Mouse (Mus musculus) kidney, adult 8-10 months (tissue): ENCODE measurements around the gene Gse1.

Experiments used
- DNase-seq, 2 experiments: peaks; one replicate each; pipeline ENCODE4 v3.0.0; 2022

Gene Gse1

DNA sequence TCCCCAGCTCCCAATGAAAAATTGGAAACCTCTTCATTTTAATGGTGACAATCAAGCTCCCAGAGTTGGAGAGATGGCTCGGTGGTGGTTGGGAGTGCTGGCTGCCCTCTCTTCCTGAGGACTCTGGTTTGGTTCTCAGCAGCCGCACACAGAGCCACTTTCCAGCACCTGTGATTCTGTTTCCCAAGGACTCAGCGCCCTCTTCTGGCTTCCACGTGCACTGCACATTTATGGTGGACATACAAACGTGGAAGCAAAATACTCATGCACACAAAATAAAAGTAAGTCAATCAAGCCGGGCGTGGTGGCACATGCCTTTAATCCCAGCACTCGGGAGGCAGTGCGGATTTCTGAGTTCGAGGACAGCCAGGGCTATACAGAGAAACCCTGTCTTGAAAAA is 16.3 kb downstream of the Gse1 start:
- no peak for DNase-seq

DNA sequence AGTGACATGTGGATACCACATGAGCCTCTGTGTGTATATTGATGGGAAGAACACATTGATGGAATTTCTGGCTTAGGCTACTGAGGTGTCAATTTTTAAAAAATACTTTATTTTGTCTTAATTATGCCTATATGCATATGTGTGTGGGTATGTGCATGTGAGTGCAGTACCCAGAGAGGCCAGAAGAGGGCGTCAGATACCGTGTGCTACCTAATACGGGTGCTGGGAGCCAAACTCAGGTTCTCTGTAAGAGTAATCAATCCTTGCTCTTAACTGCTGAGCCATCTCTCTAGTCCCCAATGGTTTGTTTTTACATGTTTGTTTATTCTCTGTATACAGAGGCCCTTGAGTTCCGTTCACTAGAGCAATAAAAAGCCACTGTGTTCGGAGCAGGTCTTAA is 19.4 kb downstream of the Gse1 start:
- no peak for DNase-seq

DNA sequence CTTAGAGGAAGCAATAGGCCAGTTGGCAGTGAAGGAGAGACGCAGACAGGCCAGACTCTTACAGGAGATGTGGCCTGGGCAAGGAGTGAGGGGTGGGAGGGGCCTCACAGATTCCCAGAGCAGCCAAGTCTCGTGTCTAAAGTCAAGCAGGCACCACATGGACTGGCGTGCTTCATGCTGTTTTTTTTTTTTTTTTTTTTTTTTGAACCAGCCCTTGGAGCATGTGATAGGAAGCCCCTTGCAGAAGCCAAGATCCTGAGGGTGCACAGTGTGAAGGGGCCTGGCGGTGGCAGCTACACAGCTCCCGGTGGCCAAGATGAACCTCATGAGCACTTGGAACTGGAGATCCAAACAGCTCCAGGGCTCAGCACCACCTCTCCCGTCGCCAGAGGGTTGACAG is 19.8 kb downstream of the Gse1 start:
- DNase-seq: no peak

DNA sequence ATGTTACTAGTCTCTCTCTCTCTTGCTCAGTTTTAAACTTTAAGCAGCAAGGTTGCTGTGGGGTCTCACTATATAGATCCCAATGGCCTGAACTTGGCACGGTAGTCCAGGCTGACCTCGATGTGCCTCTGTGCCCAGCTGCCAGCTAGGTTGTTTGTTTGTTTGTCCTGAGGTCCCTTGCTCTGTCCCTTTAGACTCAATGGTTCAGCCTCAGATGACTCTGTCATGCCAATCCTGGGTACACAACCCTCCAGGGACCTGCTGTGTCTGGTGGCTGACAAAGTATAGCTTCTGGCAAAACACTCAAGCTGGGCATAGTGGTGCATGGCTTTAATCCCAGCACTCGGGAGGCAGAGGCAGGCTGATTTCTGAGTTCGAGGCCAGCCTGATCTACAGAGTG is 20.2 kb downstream of the Gse1 start:
- no peak for DNase-seq

DNA sequence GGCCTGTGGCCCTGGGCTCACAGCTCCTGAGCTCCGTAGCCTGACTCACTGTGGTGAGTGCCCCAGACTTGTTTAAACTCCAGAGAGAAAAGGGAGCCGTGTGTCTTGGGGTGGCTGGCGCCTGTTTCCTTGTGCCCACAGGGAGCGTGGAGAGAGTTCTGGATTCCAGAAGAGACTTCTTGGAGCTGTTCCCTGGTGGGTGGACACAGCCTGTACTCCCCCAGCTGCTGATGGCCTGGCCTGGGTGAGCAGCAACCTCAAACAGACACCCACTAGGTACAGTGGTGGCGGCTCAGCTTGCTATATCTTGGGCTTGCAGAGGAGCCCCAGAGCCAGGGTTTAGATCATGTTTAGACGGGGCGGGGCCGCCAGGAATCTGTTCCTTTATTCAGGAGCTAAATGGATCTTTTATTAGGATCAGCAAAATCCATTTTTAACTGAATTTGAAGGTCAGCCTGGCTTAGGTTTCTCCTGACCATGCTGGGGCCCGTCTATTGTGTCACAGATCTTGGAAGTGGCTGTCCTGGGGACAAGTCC is 21.6 kb downstream of the Gse1 start:
- no peak for DNase-seq

DNA sequence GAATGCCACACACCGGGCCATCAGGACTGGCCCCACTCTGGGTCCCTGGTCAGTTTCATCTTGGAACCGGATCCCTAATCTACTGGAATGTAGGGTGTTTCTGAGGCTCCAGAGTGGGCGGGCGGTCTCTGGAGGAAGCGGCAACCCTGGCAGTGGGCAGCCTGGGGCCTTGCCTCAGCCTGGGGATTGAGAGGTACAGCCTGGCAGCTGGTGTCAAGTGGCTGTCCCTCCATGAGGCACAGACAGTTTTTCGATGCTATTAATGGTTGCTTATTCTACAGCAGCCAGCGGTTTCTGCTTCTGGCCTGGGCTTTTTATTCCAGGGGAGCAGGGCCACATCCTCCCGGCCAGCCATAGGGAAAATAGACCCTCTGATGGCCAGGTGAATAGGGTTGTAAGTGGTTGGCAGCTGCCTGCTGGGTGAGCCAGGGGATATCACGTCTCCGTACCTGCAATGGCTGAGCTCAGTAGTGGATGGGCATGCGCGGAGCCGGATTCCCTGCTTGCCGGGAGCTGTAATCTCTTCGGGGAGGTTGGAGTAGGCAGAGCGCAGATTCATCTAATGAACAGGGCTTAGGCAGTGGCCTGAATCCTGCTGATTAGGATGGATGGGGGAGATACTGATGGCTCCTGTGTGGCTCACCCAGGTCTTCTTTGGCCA is 22.6 kb downstream of the Gse1 start:
- DNase-seq: no peak

DNA sequence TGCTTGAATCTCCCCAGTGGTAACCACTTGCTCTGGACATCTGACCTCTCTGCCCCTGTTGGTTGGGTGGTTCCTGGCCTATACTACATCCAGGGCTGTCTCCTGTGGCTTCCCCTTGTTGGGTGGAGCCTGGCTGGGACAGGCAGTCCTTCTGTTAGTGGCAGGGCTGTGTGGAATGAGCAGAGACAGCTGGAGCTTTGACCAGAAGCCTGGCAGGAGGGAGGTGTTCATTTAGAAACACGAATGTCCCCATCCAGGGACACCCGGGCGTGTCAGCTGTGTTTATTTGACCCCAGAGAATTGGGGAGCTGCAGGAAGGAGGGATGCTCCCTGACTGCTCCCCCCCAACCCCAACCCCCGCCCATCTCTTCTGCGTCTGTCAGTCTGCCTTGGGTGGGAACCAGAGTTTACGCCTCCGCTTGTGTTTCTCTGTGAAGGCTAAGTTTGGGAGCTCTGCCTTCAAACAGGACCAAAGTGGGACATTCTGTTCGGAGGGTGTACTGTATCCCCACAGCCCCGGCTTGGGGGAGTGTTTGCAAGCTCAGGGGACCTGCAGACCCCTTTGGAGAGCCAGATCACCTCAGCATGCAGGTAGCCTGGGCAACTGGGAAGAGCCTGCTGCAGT is 23.3 kb downstream of the Gse1 start:
- no peak for DNase-seq

DNA sequence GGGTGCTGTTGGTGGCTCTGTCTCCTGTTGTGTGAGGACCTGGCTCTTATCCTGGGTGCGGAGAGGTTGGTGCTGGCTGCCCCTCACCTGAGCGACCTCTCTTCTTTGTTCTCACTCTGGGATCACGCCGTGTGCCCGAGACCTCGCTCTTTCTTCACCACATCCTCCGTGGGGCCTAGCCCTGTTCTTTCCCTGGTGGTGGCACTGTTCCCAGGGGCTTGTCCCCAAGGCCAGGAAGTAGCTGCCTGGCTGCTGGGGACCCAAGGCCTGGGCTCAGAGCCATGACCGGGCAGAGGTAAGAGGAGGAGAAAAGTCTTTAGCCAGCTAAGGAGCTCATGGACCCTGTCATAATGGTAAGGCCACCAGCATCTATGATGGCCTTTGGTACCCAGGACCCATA is 25.4 kb downstream of the Gse1 start:
- no peak for DNase-seq

DNA sequence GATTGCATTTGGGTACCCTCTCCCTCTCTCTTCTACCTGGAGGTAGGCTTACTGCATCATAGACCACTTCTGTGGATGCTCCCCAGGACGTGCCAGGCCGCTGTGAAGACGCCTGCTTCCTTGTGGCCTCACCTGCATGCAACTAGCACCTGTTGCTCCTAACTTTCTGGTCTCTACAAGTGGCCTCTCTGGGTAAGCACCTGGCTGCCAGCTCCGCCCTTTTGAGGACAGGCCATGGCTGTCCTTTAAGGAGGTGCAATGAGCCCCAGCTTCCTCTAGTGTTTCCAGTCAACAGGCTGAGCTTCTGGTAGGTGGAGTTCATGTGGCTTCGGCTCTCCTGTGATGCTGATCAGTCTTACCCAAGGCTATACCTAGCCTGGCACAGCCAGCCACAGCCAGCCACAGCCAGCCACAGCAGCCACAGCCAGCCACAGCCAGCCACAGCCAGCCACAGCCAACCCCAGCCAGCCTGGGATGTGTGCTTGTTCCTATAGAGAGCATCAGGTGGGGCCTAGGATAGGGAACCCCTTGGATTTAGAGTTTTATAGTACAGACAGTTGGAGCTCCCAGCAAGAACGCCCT is 27.2 kb downstream of the Gse1 start:
- DNase-seq: no peak

DNA sequence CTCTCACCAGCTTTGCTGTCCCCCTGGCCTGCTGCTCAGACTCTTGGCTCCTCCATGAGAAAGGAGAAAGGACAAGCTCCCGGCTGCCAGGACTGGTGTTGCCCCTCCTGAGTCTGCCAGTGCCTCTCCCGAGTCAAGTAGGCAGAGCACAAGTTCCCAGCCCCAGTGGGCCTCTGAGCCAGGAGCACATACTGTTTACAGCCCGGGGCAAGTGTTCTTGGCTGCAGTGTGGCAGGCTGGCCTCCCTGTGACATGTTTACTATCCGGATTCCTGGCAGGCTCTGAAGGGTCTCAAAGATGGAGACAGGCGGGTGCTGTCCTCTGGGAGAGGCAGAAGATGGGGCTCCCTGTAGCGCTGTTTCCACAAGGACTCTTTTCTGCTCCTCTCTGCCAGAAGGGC is 28.7 kb downstream of the Gse1 start:
- DNase-seq: no peak

DNA sequence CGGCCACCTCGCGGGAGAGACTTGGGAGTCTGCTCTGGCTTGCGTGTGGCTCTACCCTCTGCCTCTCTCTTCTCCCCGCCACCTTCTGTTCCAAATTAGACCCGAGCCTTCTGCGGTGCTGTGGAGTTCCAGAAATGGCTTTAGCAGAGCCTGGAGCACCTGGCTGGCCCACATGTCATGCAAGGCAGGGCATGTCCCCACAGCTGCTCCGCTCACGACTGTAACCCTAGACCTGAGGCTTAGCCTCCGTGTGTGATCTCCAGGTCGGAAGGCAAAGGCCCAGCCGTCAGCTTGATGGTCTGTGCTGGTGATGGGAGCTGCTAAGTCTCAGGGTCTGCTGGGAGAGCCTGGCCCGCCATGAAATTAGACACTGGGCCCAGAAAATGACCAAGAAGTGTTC is 30.9 kb downstream of the Gse1 start:
- no peak for DNase-seq

DNA sequence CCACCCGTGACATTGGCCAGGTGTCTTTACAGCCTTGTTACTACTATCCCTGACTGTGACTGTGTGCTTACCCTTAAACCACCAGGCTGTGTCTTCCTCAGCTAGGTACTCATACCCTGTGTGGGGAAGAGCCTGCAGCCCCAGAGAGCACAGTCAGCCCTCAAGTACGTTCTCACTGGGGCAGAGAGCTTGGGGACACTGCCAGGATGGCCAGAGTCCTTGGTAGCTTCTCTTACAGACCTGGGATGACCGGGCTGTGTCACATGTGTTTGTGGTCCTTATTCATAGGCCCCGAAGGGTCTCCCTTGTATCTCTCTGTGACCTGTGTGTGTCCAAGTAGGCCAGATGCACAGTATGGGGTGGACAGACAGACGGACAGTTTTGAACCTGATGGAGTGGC is 32.4 kb downstream of the Gse1 start:
- DNase-seq: no peak

DNA sequence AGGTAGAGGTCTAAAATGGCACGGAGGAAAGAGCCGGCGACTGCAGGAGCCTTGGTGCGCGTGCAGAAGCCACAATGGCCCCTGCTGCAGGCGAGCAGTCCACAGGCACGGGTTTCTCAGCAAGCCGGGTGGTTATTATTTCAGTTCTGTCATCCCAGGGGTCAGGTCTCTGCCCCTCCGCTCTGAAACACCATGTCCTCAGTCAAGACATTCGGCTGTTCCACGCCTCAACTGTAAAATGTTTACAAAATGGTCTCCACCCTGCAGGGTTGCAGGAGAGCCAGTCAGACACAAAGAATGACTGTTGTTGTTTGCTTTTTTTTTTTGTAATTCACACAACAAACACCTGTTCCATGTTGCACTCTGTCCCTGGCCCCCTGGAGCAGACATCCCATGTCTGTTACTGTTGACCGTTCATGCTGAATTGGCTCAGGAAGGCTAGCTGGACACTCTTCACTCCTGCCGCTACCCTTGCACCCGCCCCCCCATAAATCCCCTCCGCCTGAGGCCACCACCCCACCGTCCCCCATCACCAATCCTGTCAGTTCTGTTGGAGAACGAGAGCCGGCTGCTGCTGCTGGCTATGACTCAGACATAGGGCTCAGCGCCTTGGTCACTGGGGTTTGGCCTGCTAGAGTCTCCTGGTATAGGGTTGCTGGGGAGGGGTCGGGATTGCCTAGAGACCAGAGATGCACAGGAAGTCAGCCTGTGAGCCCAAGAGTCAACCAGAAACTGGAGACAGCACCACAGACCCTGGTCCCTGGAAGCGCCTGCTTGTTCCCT is 33.3 kb downstream of the Gse1 start:
- DNase-seq: no peak

DNA sequence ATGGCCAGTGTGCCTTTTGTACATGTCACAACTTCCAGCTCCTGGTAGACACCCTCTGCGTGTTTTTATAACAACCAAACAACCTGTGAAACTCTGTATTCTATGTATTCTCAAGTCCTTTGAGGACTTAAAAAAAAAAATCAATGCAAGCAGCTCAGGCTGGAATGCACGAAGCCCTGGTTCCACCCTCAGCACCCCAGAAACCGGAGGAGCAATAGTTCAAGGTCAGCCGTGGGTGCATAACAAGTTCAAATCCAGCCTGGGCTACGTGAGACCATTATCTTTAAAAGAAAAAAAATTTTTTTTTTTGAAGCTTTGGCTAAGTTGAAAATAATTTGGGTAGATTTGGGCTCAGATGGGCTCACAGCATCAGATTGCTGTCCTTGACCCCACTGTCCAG is 35.6 kb downstream of the Gse1 start:
- no peak for DNase-seq

DNA sequence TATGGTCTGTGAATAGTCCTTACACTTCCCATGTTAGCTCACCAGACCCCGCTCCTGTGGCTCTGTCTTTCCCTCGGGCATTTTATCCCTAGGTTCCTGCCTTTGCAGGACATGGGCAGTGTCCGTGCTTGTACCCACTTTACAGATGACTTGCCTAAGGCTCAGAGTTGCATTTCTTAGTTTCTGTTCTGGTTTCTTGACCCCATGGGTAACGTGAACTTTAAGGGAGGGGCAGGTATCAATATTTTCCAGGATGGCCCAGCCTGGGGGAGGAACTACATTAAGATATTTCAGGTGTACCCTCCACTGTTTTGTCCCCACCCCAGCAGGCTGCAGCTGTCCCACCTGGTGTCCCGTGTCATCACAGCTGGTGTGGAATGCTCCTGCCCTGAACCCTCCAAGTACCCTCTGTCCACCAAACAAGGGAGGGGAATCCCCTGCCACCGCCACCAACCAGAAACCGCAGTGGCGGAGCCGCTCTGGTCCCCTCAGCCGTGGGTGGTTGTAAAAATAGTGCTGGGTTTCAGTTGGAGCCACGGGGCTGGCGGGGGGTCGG is 36.2 kb downstream of the Gse1 start:
- DNase-seq: no peak

DNA sequence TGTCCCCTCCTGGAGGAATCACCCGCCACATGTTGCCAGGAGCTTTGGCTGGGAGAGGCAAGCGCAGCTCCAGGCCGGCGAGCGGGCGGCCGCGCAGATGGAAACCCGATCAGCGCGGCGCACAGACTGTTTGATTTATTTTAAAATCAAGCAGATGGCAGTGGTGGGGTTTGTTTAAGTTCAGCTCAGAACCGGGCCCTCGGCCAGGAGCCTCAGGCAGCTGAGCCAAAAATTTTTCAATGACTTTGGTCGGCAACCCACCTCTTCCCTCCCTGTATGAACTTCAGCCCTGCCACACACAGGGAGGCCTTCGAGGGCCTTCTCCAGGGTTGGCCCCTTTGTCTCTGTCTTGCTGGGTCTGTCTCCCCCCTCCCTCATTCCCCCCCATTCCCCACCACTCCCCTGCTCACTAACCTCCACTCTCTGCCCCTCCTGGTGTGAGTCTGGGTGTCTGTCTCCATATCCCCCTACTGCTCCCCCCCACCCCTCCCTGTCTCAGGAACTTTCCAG is 36.7 kb downstream of the Gse1 start:
- peak; percentile 51 to 61 for DNase-seq

DNA sequence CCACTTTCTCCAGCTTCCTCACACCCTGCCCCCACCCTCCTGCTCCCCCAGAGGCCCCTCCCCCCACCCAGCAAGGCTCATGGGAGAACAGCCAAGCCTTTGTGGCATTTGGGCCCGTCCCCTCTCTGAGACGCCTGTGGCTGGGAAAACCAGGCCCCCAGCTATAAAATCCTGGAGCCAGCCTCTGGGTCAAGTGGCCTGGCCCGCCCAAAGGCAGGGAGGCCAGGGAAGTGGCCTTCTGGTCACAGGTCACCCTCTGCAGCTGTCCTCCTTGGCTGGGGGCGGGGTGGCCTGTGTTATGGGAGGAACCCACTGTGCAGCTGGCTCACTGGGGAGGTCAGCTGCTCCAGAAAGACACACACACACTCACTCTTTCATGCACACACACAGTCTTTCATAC is 37.2 kb downstream of the Gse1 start:
- peak; percentile 63 to 72 for DNase-seq

DNA sequence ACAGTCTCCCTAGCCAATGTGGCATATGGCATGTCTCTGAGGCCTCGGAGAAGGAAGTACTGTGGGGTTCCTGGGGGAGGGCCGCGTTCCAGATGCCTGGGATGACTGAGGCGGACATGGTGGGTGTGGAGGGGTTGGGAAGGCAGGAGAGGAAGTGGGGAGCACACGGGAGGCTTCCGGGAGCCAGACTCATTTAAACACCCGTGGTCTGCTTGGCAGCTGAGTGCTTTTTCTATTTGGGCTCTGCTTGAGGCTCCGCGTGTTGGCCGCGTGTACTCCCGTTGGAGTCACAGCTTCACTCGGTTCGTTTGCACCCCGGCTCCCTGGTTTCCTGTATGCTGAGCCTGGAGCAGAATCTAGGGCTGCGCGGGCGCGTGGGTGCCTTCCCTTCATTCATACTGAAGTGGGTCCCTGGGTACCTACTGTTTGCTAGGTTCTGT is 40.3 kb downstream of the Gse1 start:
- no peak for DNase-seq

DNA sequence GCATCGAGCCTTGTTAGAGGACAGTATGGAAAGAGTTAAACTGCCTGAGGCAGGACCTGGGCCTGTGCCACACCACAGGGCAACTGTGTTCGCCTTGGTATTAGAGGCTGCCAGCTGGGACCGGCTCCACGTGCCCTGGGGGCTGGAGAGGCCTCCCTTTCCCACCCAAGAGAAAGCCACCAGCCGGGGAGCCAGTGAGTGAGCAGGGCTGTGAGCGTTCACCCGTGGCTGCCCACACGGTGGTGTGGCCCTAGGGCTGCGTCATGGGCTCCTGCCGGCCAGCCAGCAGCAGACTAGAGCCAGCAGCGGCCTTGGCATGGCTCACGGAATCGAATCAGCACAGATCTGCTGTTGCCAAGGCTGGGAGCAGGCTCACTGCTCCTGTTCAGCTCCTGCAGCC is 42.2 kb downstream of the Gse1 start:
- DNase-seq: peak in 1 of 2 experiments; percentile 25

DNA sequence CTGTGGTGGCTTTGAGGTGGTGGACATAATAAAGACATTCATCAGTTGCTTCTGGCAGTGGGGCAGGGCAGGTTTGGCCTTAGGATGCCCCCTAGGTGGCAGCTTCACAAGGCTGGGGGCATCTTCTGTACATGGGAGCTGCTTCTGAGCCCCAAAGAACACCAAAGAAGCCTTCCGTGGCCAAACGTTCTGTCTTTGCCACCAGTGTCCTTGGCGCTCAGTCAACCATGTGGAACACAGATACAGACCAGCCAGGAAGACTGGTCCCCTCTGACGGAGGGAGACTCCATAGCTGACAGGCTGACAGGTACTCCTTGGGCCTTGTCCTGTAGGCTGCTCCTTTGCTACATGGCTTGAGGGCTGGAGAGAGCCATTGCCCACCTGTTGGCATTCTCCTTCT is 45.2 kb downstream of the Gse1 start:
- no peak for DNase-seq

DNA sequence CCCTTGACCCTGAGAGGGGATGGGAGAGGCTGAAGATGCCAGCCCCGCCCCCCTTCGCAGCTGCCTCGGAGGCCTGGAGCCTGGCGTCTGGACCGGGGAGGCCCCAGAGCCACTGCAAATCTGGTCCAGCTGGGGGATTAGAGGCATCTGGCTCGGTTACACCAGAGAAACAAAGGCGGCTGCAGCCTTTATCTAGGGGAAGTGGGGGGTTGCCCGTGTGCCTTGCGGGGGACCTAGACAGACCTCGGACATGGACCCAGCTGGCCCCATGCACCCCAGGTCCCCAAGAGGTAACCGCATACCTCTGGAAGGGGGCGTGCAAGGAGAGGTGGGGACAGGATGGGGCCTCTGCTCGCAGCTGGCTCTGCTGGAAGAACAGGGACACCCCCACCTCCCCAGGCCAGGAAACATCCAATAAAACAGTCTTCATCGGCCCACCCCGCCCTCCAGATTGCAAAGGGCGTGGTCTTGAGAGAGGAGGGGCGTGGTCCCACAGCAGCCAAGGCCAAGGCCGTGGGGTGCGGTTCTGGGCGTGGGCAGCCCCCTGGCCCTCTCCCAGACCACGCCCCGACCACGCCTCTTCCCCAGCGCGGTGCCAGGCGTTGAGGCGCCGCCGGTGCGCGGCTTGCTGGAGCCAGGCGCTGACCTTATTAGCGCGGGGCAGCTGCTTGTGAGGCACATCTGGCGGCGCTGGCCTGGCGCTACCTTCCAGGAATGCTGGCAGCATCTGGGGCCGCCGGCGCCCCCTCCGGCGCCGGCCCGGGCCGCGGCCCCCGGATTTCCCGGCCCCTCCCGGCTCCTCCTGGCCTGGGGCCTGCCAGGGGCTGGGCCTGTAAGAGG is 48.0 kb downstream of the Gse1 start:
- DNase-seq: peak; percentile 87 to 89

DNA sequence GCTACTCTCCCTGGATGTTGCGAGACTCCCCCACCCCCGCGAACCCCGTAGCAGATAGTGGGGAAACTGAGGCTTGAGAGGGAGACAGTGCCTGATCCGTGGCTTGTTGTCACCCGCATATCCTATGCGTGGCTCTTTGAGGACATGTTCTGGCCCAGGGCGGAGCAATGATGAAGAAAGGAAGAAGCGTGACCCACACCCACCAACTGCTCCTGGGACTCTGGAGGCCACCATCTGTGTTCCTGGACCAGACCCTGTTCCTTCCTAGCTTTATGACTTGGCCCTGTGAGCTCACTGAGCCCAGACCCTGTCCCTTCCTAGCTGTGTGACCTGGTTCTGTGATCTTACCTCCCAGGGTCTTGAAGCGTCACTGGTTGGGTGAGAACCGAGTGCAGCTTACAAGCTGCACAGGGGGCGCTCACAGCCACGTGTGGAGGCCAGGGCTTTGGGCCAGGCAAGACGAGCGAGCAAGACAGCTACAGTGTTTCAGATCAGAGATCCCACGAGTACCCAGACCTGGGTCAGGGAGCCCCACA is 48.7 kb downstream of the Gse1 start:
- DNase-seq: peak in 1 of 2 experiments; percentile 30
